33 mouse cellular contexts compared by ENCODE assay signal in the genomic region with DNA sequence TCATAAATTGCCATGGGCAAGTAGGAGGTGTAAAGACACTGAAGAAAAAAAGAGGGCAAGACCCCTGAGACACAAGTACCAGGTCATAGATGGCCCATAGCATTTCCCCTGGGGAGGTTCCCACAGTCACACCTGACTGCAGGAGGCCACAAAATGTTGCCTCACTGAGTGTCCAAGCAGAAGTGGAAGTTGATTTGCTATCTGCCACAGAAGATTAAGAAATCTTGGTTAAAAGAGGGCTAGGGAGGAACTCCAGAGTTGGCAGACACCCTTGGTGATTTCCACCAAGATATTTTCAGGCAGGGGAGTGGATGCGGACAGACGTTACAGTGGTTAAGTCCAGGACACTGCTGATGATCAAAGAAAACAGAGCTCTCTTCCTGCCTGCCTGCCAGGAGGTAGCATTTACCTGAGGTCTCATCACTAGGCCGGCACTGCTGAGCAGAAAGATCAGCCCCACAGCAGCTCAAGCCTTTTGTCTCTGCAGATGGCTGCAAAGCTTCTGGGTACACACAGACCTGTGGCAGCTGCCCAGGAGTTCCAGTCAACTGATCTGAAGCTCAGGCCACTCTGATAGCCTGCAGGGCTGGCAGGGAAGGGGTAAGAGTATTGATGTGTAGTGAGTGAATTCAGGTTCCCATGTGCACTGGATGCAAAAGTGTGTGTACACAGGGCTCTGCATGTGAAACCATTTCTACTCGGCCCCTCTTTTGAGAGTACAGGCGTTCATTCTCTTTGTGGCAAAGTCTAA. TPM values are rescaled to one million over a fixed set of nuclear protein-coding genes. Genes with fewer than 3 reads are reported as not detected.
A peak's percentile ranks its signal among the peaks of the same experiment; 100 is the strongest.
DNase-seq lines count a peak whose midpoint lies in the region; ATAC-seq and TF ChIP-seq lines count a peak whose summit lies in the region.
"Had no signal": no experiment of that assay in that cellular context is flagged by ENCODE, and none has a peak within 500 bp of the region (broad histone marks: within the 10 kb centered on the region; RNA-seq: fewer than 3 reads in every experiment).

No protein-coding gene starts in this region.

- H3K36me3 ChIP-seq in spleen, adult 2 months (ENCODE audit: control insufficient read depth, insufficient read depth, low read length): no peaks in the 10 kb centered on the region
- H3K36me3 ChIP-seq in MEL (ENCODE audit: control insufficient read depth in 1 of 2, insufficient read depth in 2 of 2, low read length in 2 of 2): peaks cover 0 to 14% of the 10 kb centered on the region in 2 experiments; a peak in 2 of 4 replicates
- H3K36me3 ChIP-seq: embryonic facial prominence, embryonic 13.5 days; forebrain, embryonic 12.5 days; heart, embryonic 10.5 days; hindbrain, embryonic 10.5 days; limb, embryonic 10.5 days; liver, embryonic 13.5 days; lung, embryonic 15.5 days; midbrain, embryonic 10.5 days; neural tube, embryonic 15.5 days had no signal

- peak; percentile 94 for ATAC-seq in granulocyte monocyte progenitor cell, adult 5-6 weeks (replicated peaks; ENCODE audit: poor library complexity, severe bottlenecking)
- peak; percentile 70 for ATAC-seq in monocyte, adult 5-6 weeks (replicated peaks; ENCODE audit: insufficient number of reproducible peaks, low FRiP score, low TSS enrichment, poor library complexity, severe bottlenecking)
- no peak for ATAC-seq in cerebellum, adult (ENCODE audit: insufficient number of reproducible peaks, low FRiP score, low TSS enrichment)
- ATAC-seq: hindbrain, postnatal 0 days; midbrain, embryonic 16.5 days had no signal

- no peak overlapping the region for H3K4me3 ChIP-seq in spleen, adult 2 months (ENCODE audit: extremely low read depth, insufficient read depth, insufficient read length)
- H3K4me3 ChIP-seq in MEL (ENCODE audit: control insufficient read depth in 1 of 2, insufficient read depth in 1 of 2, low read depth in 2 of 2, low read length in 2 of 2): no peak overlapping the region
- H3K4me3 ChIP-seq: embryonic facial prominence, embryonic 13.5 days; erythroblast, embryonic 14.5 days; forebrain, embryonic 12.5 days; heart, embryonic 10.5 days; hindbrain, embryonic 10.5 days; limb, embryonic 10.5 days; liver, embryonic 13.5 days; lung, embryonic 15.5 days; midbrain, embryonic 10.5 days; neural tube, embryonic 15.5 days had no signal

- TF ChIP-seq RAD21 in MEL (IDR thresholded peaks at IDR 0.05; ENCODE audit: low read depth, low read length): no peak

- 47% methylated on average over 5 of the region's 5 CpGs for WGBS in spleen, adult 2 months

- no peak for TF ChIP-seq CTCF in spleen, adult 2 months (IDR thresholded peaks at IDR 0.05; ENCODE audit: extremely low read depth, insufficient read depth, insufficient read length, insufficient replicate concordance)
- no peak for TF ChIP-seq CTCF in MEL (IDR thresholded peaks at IDR 0.05 in 2 of 3, conservative IDR thresholded peaks at IDR 0.05 in 1 of 3; ENCODE audit: control insufficient read depth in 1 of 3, insufficient read depth in 1 of 3, low read depth in 2 of 3, low read length in 3 of 3, poor library complexity in 1 of 3, severe bottlenecking in 1 of 3)

- H3K79me2 ChIP-seq in MEL (ENCODE audit: control insufficient read depth, insufficient read depth, low read length, poor library complexity): no peaks in the 10 kb centered on the region

- no peaks in the 10 kb centered on the region for H3K27me3 ChIP-seq in spleen, adult 2 months (ENCODE audit: control insufficient read depth, insufficient read depth, low read length)
- H3K27me3 ChIP-seq in MEL (ENCODE audit: control insufficient read depth in 1 of 2, insufficient read depth in 2 of 2, low read length in 2 of 2): no peaks in the 10 kb centered on the region
- H3K27me3 ChIP-seq: embryonic facial prominence, embryonic 13.5 days; forebrain, embryonic 12.5 days; liver, embryonic 13.5 days; lung, embryonic 15.5 days; neural tube, embryonic 15.5 days had no signal

- H3K27ac ChIP-seq in spleen, adult 2 months (ENCODE audit: insufficient read depth, low read length): peak overlapping the region; percentile 25
- H3K27ac ChIP-seq in MEL (ENCODE audit: control insufficient read depth, low read depth, low read length): no peak overlapping the region
- H3K27ac ChIP-seq: embryonic facial prominence, embryonic 13.5 days; forebrain, embryonic 12.5 days; heart, embryonic 10.5 days; hindbrain, embryonic 10.5 days; hindbrain, postnatal 0 days; limb, embryonic 10.5 days; liver, embryonic 13.5 days; lung, embryonic 15.5 days; midbrain, embryonic 10.5 days; neural tube, embryonic 15.5 days had no signal

- TF ChIP-seq POLR2A in spleen, adult 2 months (IDR thresholded peaks at IDR 0.05; ENCODE audit: low read depth, low read length): no peak
- TF ChIP-seq POLR2A in MEL (IDR thresholded peaks at IDR 0.05; ENCODE audit: control insufficient read depth in 1 of 2, insufficient read depth in 1 of 2, low read depth in 1 of 2, low read length in 2 of 2, poor library complexity in 1 of 2): no peak

- no peaks in the 10 kb centered on the region for H3K9me3 ChIP-seq in MEL (replicated peaks; ENCODE audit: insufficient read depth, low read length)
- H3K9me3 ChIP-seq: embryonic facial prominence, embryonic 13.5 days; forebrain, embryonic 12.5 days; heart, embryonic 10.5 days; hindbrain, embryonic 10.5 days; limb, embryonic 10.5 days; liver, embryonic 13.5 days; lung, embryonic 15.5 days; midbrain, embryonic 10.5 days; neural tube, embryonic 15.5 days had no signal

- DNase-seq in spleen, adult 2 months (ENCODE audit: low read depth in 1 of 2, low spot score in 2 of 2): no peak
- no peak for DNase-seq in spleen, adult 18-20 months
- peak; percentile 7 for DNase-seq in MEL (ENCODE audit: low read depth, low spot score)
- DNase-seq in retina, postnatal 1 day: no peak
- DNase-seq: adrenal gland, postnatal 36 days; cerebellum, adult 18-20 months; cerebellum, postnatal 14 days; kidney, adult 11 months; liver, embryonic 13.5 days; lung, postnatal 36 days; right cerebral cortex, postnatal 14 days; thymus, adult 18-20 months; thymus, postnatal 4 days had no signal

- TF ChIP-seq EP300 in MEL (IDR thresholded peaks at IDR 0.05; ENCODE audit: low read depth in 1 of 2, low read length in 2 of 2): no peak

- no peak overlapping the region for H3K9ac ChIP-seq in MEL (ENCODE audit: control insufficient read depth, low read depth, low read length, poor library complexity, severe bottlenecking)
- H3K9ac ChIP-seq: embryonic facial prominence, embryonic 13.5 days; forebrain, embryonic 12.5 days; liver, embryonic 13.5 days; lung, embryonic 15.5 days; neural tube, embryonic 15.5 days had no signal

- no peaks in the 10 kb centered on the region for H3K4me1 ChIP-seq in spleen, adult 2 months (ENCODE audit: control insufficient read depth, insufficient read depth, insufficient read length)
- H3K4me1 ChIP-seq in MEL (ENCODE audit: control insufficient read depth in 1 of 2, insufficient read depth in 2 of 2, low read length in 2 of 2): peaks cover 3 to 22% of the 10 kb centered on the region in 2 experiments
- H3K4me1 ChIP-seq: embryonic facial prominence, embryonic 13.5 days; forebrain, embryonic 12.5 days; heart, embryonic 10.5 days; hindbrain, embryonic 10.5 days; limb, embryonic 10.5 days; lung, embryonic 15.5 days; midbrain, embryonic 10.5 days; neural tube, embryonic 15.5 days had no signal

TF ChIP-seq in MEL, 35 proteins besides CTCF, POLR2A, EP300 and RAD21 (continues in another document):
- no peak for TF ChIP-seq CHD1 (IDR thresholded peaks at IDR 0.05; ENCODE audit: low read depth, low read length)
- TF ChIP-seq MYB (IDR thresholded peaks at IDR 0.05; ENCODE audit: low read depth, low read length): no peak
- no peak for TF ChIP-seq BHLHE40 (IDR thresholded peaks at IDR 0.05; ENCODE audit: borderline replicate concordance, low read depth, low read length)
- no peak for TF ChIP-seq ZKSCAN1 (IDR thresholded peaks at IDR 0.05; ENCODE audit: low read depth, low read length)
- TF ChIP-seq TCF12 (IDR thresholded peaks at IDR 0.05; ENCODE audit: low read depth, low read length): no peak
- no peak for TF ChIP-seq TAL1 (IDR thresholded peaks at IDR 0.05; ENCODE audit: low read length)
- no peak for TF ChIP-seq ZMIZ1 (IDR thresholded peaks at IDR 0.05; ENCODE audit: low read depth, low read length)
- TF ChIP-seq POLR2AphosphoS2 (IDR thresholded peaks at IDR 0.05; ENCODE audit: low read length): no peak
- no peak for TF ChIP-seq HCFC1 (IDR thresholded peaks at IDR 0.05; ENCODE audit: low read depth, low read length)
- no peak for TF ChIP-seq MYC (IDR thresholded peaks at IDR 0.05; ENCODE audit: low read depth, low read length)
- TF ChIP-seq USF1 (IDR thresholded peaks at IDR 0.05; ENCODE audit: low read depth, low read length): no peak
- TF ChIP-seq SIN3A (IDR thresholded peaks at IDR 0.05; ENCODE audit: low read length): no peak
- no peak for TF ChIP-seq MEF2A (IDR thresholded peaks at IDR 0.05; ENCODE audit: extremely low read depth, insufficient replicate concordance, low read depth, low read length, poor library complexity, severe bottlenecking)
- TF ChIP-seq KAT2A (conservative IDR thresholded peaks at IDR 0.05; ENCODE audit: low read depth, low read length): no peak

RNA-seq across cellular contexts. Expression of gene Dnase2b, which starts 1.3 kb away (rescaled TPM):
- not detected in 2 replicates for polyA plus RNA-seq in spleen, adult 2 months (2012; rRNA removed)
- total RNA-seq in MEL (2012; rRNA removed): not detected in 2 replicates
- polyA plus RNA-seq in MEL (2012; ENCODE audit: insufficient read depth in 1 of 2, insufficient read length in 2 of 2, low read depth in 1 of 2, low replicate concordance in 2 of 2, missing spikeins in 1 of 2): not detected
- not detected in 2 replicates for total RNA-seq in granulocyte monocyte progenitor cell, adult 5-6 weeks (2014; fragmentation: Nextera tagmentation)
- not detected in 2 replicates for total RNA-seq in granulocyte monocyte progenitor cell, adult 5-6 weeks (2017)
- total RNA-seq in monocyte, adult 5-6 weeks (2017): 0.39 to 4.6 TPM (median 0.48 TPM) in 3 replicates
- total RNA-seq: adrenal gland, adult 18-20 months; adrenal gland, postnatal 36 days; hindbrain, postnatal 0 days; layer of hippocampus, postnatal 25 days had no signal
- polyA plus RNA-seq: erythroblast, embryonic 14.5 days; forebrain, embryonic 12.5 days; heart, embryonic 10.5 days; heart, postnatal 0 days; hindbrain, embryonic 10.5 days; hindbrain, postnatal 0 days; kidney, embryonic 16.5 days; lung, embryonic 15.5 days; midbrain, embryonic 10.5 days; midbrain, embryonic 16.5 days; neural tube, embryonic 15.5 days; stomach, embryonic 14.5 days had no signal

RNA-seq across cellular contexts. Expression of gene 4930503B20Rik, which starts 34.4 kb away (rescaled TPM):
- not detected in 2 replicates for polyA plus RNA-seq in spleen, adult 2 months (2012; rRNA removed)
- 0.08 TPM in 1 of 2 replicates, not detected in the other for total RNA-seq in MEL (2012; rRNA removed)
- not detected for polyA plus RNA-seq in MEL (2012; ENCODE audit: insufficient read depth in 1 of 2, insufficient read length in 2 of 2, low read depth in 1 of 2, low replicate concordance in 2 of 2, missing spikeins in 1 of 2)
- total RNA-seq in granulocyte monocyte progenitor cell, adult 5-6 weeks (2014; fragmentation: Nextera tagmentation): not detected in 2 replicates
- 0.05 TPM in 1 of 2 replicates, not detected in the other for total RNA-seq in granulocyte monocyte progenitor cell, adult 5-6 weeks (2017)
- total RNA-seq in monocyte, adult 5-6 weeks (2017): 0.19 to 1.6 TPM in 2 of 3 replicates, not detected in the other
- total RNA-seq: adrenal gland, adult 18-20 months; adrenal gland, postnatal 36 days; gastrocnemius, postnatal 4 days; hindbrain, postnatal 0 days; layer of hippocampus, postnatal 25 days had no signal
- polyA plus RNA-seq: erythroblast, embryonic 14.5 days; forebrain, embryonic 12.5 days; heart, embryonic 10.5 days; heart, postnatal 0 days; hindbrain, embryonic 10.5 days; hindbrain, postnatal 0 days; limb, embryonic 10.5 days; liver, embryonic 13.5 days; midbrain, embryonic 10.5 days; neural tube, embryonic 15.5 days; stomach, embryonic 14.5 days had no signal

RNA-seq across cellular contexts. Expression of gene Uox, which starts 46.5 kb away (rescaled TPM):
- not detected in 2 replicates for polyA plus RNA-seq in spleen, adult 2 months (2012; rRNA removed)
- not detected in 2 replicates for total RNA-seq in MEL (2012; rRNA removed)
- polyA plus RNA-seq in MEL (2012; ENCODE audit: insufficient read depth in 1 of 2, insufficient read length in 2 of 2, low read depth in 1 of 2, low replicate concordance in 2 of 2, missing spikeins in 1 of 2): not detected
- total RNA-seq in granulocyte monocyte progenitor cell, adult 5-6 weeks (2014; fragmentation: Nextera tagmentation): not detected in 2 replicates
- total RNA-seq in granulocyte monocyte progenitor cell, adult 5-6 weeks (2017): not detected in 2 replicates
- 0.64 TPM in 1 of 3 replicates, not detected in the others for total RNA-seq in monocyte, adult 5-6 weeks (2017)
- total RNA-seq: layer of hippocampus, postnatal 25 days had no signal
- polyA plus RNA-seq: erythroblast, embryonic 14.5 days; forebrain, embryonic 12.5 days; heart, embryonic 10.5 days; hindbrain, embryonic 10.5 days; limb, embryonic 10.5 days; midbrain, embryonic 10.5 days; midbrain, embryonic 16.5 days; neural tube, embryonic 15.5 days; stomach, embryonic 14.5 days had no signal
